Mouse (Mus musculus) neural tube, embryonic 14.5 days (tissue): ENCODE measurements around the gene D11Wsu47e. TPM values are rescaled to one million over a fixed set of nuclear protein-coding genes. Genes with fewer than 3 reads are reported as not detected.

ENCODE experiments used
- ATAC-seq: fragments of 200-750 bp; cut with Nextera tagmentation; 2 replicates; pipeline ENCODE4 v1.8.0; 2017; ENCODE audit warnings: low read depth, mild to moderate bottlenecking, moderate TSS enrichment, moderate library complexity
- H3K27ac ChIP-seq: fragments of 300-500 bp; sonication (generic); 2 replicates; pipeline ENCODE4 v1.5.1; 2014; ENCODE audit warnings: low read depth, mild to moderate bottlenecking, control low read depth, low read length, moderate library complexity, mixed read lengths
- H3K27me3 ChIP-seq: fragments of 300-500 bp; sonication (generic); 2 replicates; pipeline ENCODE4 v1.6.1; 2014; ENCODE audit warnings: low read length; ENCODE audit not compliant: control insufficient read depth, insufficient read depth
- H3K36me3 ChIP-seq: fragments of 300-500 bp; sonication (generic); 2 replicates; pipeline ENCODE4 v1.6.1; 2014; ENCODE audit warnings: low read length, mixed read lengths; ENCODE audit not compliant: control insufficient read depth, insufficient read depth
- H3K4me1 ChIP-seq: fragments of 300-500 bp; sonication (generic); 2 replicates; pipeline ENCODE4 v1.6.1; 2014; ENCODE audit warnings: low read length; ENCODE audit not compliant: control insufficient read depth, insufficient read depth
- H3K4me2 ChIP-seq: fragments of 300-500 bp; sonication (generic); 2 replicates; pipeline ENCODE4 v1.6.1; 2014; ENCODE audit warnings: mild to moderate bottlenecking, low read depth, low read length, control low read depth
- H3K4me3 ChIP-seq: fragments of 300-500 bp; sonication (generic); 2 replicates; pipeline ENCODE4 v1.5.1; 2014; ENCODE audit warnings: low read depth, low read length, control low read depth, mixed read lengths
- H3K9ac ChIP-seq: fragments of 300-500 bp; sonication (generic); replicated peaks from 2 replicates; pipeline ENCODE4 v1.6.1; 2014; ENCODE audit warnings: low read depth, mild to moderate bottlenecking, control low read depth, low read length, mixed read lengths
- H3K9me3 ChIP-seq: fragments of 300-500 bp; sonication (generic); 2 replicates; pipeline ENCODE4 v1.6.1; 2016; ENCODE audit warnings: low read length; ENCODE audit not compliant: control insufficient read depth
- WGBS: fragments of 180-500 bp; shearing (Covaris S2); extraction: QIAGEN DNeasy Blood & Tissue Kit; methylation state at CpG from one replicate; pipeline ENCODE4 v1.1.7; 2014; 5-methylcytosine and 5-hydroxymethylcytosine counted together
- polyA plus RNA-seq: library from polyadenylated mRNA; unstranded; fragments of >200 nt; fragmentation: Nextera tagmentation; extraction: Ambion mirVana; gene quantifications from 2 replicates; pipeline ENCODE4 v1.2.1, GENCODE M21; 2014

D11Wsu47e gene
- polyA plus RNA-seq, 1 experiment from 2014 or later = 27.6 TPM

- Histone ChIP-seq H3K9ac (no peak overlapping the region), H3K27me3 (no peaks in the 10 kb centered on the region; the same call in 1 of the 2 replicates), H3K4me1 (peaks cover 15% of the 10 kb centered on the region), H3K36me3 (no peaks in the 10 kb centered on the region), H3K9me3 (no peaks in the 10 kb centered on the region), H3K4me3 (no peak overlapping the region), H3K27ac (no peak overlapping the region), H3K4me2 (no peak overlapping the region)
- WGBS = 92% methylated on average over 15 of the region's 15 CpGs
- ATAC-seq = no peak
Observed at GRCm38 (mm10) chr11:113705966-113706652, 21.9 kb downstream of the D11Wsu47e start.

- 55% methylated on average over 19 of the region's 19 CpGs for WGBS
- no peaks in the 10 kb centered on the region; the same call in 1 of the 2 replicates for H3K27me3 ChIP-seq
- no peak overlapping the region for H3K4me2 ChIP-seq
- no peaks in the 10 kb centered on the region for H3K36me3 ChIP-seq
- no peak overlapping the region for H3K27ac ChIP-seq
- H3K4me1 ChIP-seq = peaks cover 15% of the 10 kb centered on the region
- ATAC-seq = no peak
- H3K9me3 ChIP-seq = no peaks in the 10 kb centered on the region
- H3K9ac ChIP-seq = no peak overlapping the region
- H3K4me3 ChIP-seq = no peak overlapping the region
Observed at GRCm38 (mm10) chr11:113708629-113709213, 24.5 kb downstream of the D11Wsu47e start.

- Histone ChIP-seq H3K9ac (no peak overlapping the region), H3K9me3 (no peaks in the 10 kb centered on the region), H3K27me3 (no peaks in the 10 kb centered on the region; the same call in 1 of the 2 replicates), H3K4me3 (no peak overlapping the region), H3K27ac (no peak overlapping the region), H3K4me1 (peaks cover 15% of the 10 kb centered on the region), H3K36me3 (no peaks in the 10 kb centered on the region), H3K4me2 (no peak overlapping the region)
- 14% methylated on average over 15 of the region's 15 CpGs for WGBS
- no peak for ATAC-seq
Observed at GRCm38 (mm10) chr11:113709272-113709671, 25.1 kb downstream of the D11Wsu47e start.

- Histone ChIP-seq H3K4me2 (0 out of 2 replicates have a peak within 1 kb of the TSS, but pooled peaks have one; percentile 14), H3K9ac (peak within 1 kb of the TSS; percentile 32)
Observed at GRCm38 (mm10) chr11:113709731-113710256, 25.6 kb downstream of the D11Wsu47e start, which contains the start of gene Cpsf4l. Gene Cpsf4l, minus strand, starts transcription at chr11:113710017.

GRCm38 (mm10) chr11:113710257-113710777 is 26.1 kb downstream of the D11Wsu47e start:
- peaks cover 15% of the 10 kb centered on the region for H3K4me1 ChIP-seq
- H3K27ac ChIP-seq = peak overlapping the region; percentile 58
- H3K4me3 ChIP-seq = no peak overlapping the region
- peak overlapping the region; percentile 32 for H3K9ac ChIP-seq
- 3% methylated on average over 10 of the region's 10 CpGs for WGBS
- no peaks in the 10 kb centered on the region; the same call in 1 of the 2 replicates for H3K27me3 ChIP-seq
- no peaks in the 10 kb centered on the region for H3K36me3 ChIP-seq
- H3K9me3 ChIP-seq = no peaks in the 10 kb centered on the region
- no peak for ATAC-seq
- no peak overlapping the region for H3K4me2 ChIP-seq

More at GRCm38 (mm10) chr11:113709731-113710256, 25.6 kb downstream of the D11Wsu47e start, which contains the start of gene Cpsf4l:
- peak within 1 kb of the TSS; percentile 58 for H3K27ac ChIP-seq
- no peak within 1 kb of the TSS for H3K4me3 ChIP-seq
- WGBS = 6% methylated on average over 11 of the region's 11 CpGs
- no peaks in the 10 kb centered on the region for H3K9me3 ChIP-seq
- no peaks in the 10 kb centered on the region; the same call in 1 of the 2 replicates for H3K27me3 ChIP-seq
- no peaks in the 10 kb centered on the region for H3K36me3 ChIP-seq
- H3K4me1 ChIP-seq = peaks cover 15% of the 10 kb centered on the region
- peak; percentile 47; the same call in 1 of the 2 replicates for ATAC-seq

- H3K4me1 ChIP-seq = peaks cover 15% of the 10 kb centered on the region
- no peak overlapping the region for H3K4me2 ChIP-seq
- no peaks in the 10 kb centered on the region; the same call in 1 of the 2 replicates for H3K27me3 ChIP-seq
- no peak overlapping the region for H3K4me3 ChIP-seq
- 35% methylated on average over 1 of the region's 1 CpGs for WGBS
- no peak for ATAC-seq
- no peak overlapping the region for H3K9ac ChIP-seq
- no peaks in the 10 kb centered on the region for H3K9me3 ChIP-seq
- no peak overlapping the region for H3K27ac ChIP-seq
- H3K36me3 ChIP-seq = no peaks in the 10 kb centered on the region
Observed at GRCm38 (mm10) chr11:113711061-113711460, 26.8 kb downstream of the D11Wsu47e start.

GRCm38 (mm10) chr11:113715078-113715674 is 31.0 kb downstream of the D11Wsu47e start:
- Histone ChIP-seq H3K27ac (no peak overlapping the region), H3K9me3 (no peaks in the 10 kb centered on the region), H3K9ac (no peak overlapping the region), H3K27me3 (no peaks in the 10 kb centered on the region), H3K4me1 (peaks cover 6% of the 10 kb centered on the region), H3K36me3 (no peaks in the 10 kb centered on the region), H3K4me3 (no peak overlapping the region), H3K4me2 (no peak overlapping the region)
- WGBS = 73% methylated on average over 7 of the region's 7 CpGs
- no peak for ATAC-seq

- ATAC-seq = no peak
- H3K4me2 ChIP-seq = no peak overlapping the region
- no peak overlapping the region for H3K27ac ChIP-seq
- no peaks in the 10 kb centered on the region for H3K27me3 ChIP-seq
- H3K4me1 ChIP-seq = no peaks in the 10 kb centered on the region
- no peak overlapping the region for H3K9ac ChIP-seq
- 94% methylated on average over 2 of the region's 2 CpGs for WGBS
- no peaks in the 10 kb centered on the region for H3K36me3 ChIP-seq
- no peak overlapping the region for H3K4me3 ChIP-seq
- H3K9me3 ChIP-seq = no peaks in the 10 kb centered on the region
Observed at GRCm38 (mm10) chr11:113716132-113716531, 31.9 kb downstream of the D11Wsu47e start.
